Mouse (Mus musculus): ENCODE data around the gene Krba1. TPM values are rescaled to one million over a fixed set of nuclear protein-coding genes. Genes with fewer than 3 reads are reported as not detected.

Gene Krba1
- polyA plus RNA-seq, 1 experiment = 2.7 TPM

DNA sequence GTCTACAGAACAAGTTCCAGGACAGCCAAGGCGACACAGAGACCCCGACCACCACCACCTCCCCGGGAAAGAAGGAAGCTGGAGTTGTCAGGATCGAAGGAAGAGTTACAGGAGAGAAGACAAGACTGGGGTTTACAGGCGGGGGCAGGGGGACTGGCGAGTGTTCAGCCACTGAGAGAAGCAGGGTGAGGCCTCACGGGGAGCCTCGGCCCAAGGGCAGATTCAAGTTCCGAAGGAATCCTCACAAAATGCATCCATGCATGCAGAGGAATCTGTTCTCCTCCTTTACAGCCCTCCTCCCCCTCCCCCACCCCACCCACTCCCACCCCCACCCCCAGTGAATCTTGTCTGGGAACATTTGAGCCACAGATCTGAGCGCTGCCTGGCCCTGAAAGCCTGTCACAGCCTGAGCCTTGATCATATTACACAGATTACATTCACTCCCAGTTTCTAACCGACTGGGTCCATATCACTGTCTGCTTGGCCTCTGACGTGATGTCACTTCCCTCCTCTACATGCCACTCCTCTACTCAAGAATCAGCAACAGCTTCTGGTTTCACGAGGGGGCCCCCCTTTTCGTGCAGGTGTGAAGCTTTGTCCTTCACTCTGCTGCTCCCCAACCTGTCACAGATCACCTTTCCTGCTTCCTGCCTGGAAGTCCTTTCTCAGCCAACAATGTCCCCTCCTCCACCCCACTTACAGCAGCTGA, 45.1 kb downstream of the Krba1 start:
- H3K79me3 ChIP-seq (ENCODE audit: low read depth) = no peaks in the 10 kb centered on the region
- H3K36me3 ChIP-seq (ENCODE audit: control insufficient read depth, insufficient read depth) = no peaks in the 10 kb centered on the region
- no peak overlapping the region for H3ac ChIP-seq (ENCODE audit: control insufficient read depth, insufficient read length, low read depth)
- TF ChIP-seq USF1 (IDR thresholded peaks at IDR 0.05; ENCODE audit: low read depth) (no peak), MYOD1 (IDR thresholded peaks at IDR 0.05; ENCODE audit: control insufficient read depth, insufficient read length, low read depth) (no peak), MYOG (IDR thresholded peaks at IDR 0.05; ENCODE audit: control insufficient read depth, extremely low read depth, insufficient read length) (no peak), MAX (IDR thresholded peaks at IDR 0.05) (no peak), CTCF (IDR thresholded peaks at IDR 0.05; ENCODE audit: control insufficient read depth, insufficient read depth, insufficient read length) (no peak), CEBPB (IDR thresholded peaks at IDR 0.05; ENCODE audit: low read depth) (no peak), FOSL1 (IDR thresholded peaks at IDR 0.05; ENCODE audit: insufficient read depth, low read length, poor library complexity, severe bottlenecking) (no peak)
- no peak overlapping the region for H3K4me3 ChIP-seq (ENCODE audit: insufficient read depth, poor library complexity, severe bottlenecking)
- no peaks in the 10 kb centered on the region for H3K79me2 ChIP-seq (ENCODE audit: control insufficient read depth, insufficient read depth)
- no peaks in the 10 kb centered on the region for H3K27me3 ChIP-seq (ENCODE audit: control insufficient read depth, insufficient read depth, insufficient read length)

GRCm38 (mm10) chr6:48443592-48444309, 48.4 kb downstream of the Krba1 start:
- H3K4me3 ChIP-seq (ENCODE audit: insufficient read depth, poor library complexity, severe bottlenecking) = peak overlapping the region; percentile 11
- no peaks in the 10 kb centered on the region for H3K79me2 ChIP-seq (ENCODE audit: control insufficient read depth, insufficient read depth)
- no peaks in the 10 kb centered on the region for H3K36me3 ChIP-seq (ENCODE audit: control insufficient read depth, insufficient read depth)
- no peak for TF ChIP-seq MAX (IDR thresholded peaks at IDR 0.05)
- no peak for TF ChIP-seq CTCF (IDR thresholded peaks at IDR 0.05; ENCODE audit: control insufficient read depth, insufficient read depth, insufficient read length)
- TF ChIP-seq MYOG (IDR thresholded peaks at IDR 0.05; ENCODE audit: control insufficient read depth, extremely low read depth, insufficient read length) = no peak
- no peak for TF ChIP-seq FOSL1 (IDR thresholded peaks at IDR 0.05; ENCODE audit: insufficient read depth, low read length, poor library complexity, severe bottlenecking)
- no peak for TF ChIP-seq CEBPB (IDR thresholded peaks at IDR 0.05; ENCODE audit: low read depth)
- no peak for TF ChIP-seq USF1 (IDR thresholded peaks at IDR 0.05; ENCODE audit: low read depth)
- no peak for TF ChIP-seq MYOD1 (IDR thresholded peaks at IDR 0.05; ENCODE audit: control insufficient read depth, insufficient read length, low read depth)
- H3K27me3 ChIP-seq (ENCODE audit: control insufficient read depth, insufficient read depth, insufficient read length) = no peaks in the 10 kb centered on the region
- no peaks in the 10 kb centered on the region for H3K79me3 ChIP-seq (ENCODE audit: low read depth)
- peak overlapping the region; percentile 48 for H3ac ChIP-seq (ENCODE audit: control insufficient read depth, insufficient read length, low read depth)

DNA sequence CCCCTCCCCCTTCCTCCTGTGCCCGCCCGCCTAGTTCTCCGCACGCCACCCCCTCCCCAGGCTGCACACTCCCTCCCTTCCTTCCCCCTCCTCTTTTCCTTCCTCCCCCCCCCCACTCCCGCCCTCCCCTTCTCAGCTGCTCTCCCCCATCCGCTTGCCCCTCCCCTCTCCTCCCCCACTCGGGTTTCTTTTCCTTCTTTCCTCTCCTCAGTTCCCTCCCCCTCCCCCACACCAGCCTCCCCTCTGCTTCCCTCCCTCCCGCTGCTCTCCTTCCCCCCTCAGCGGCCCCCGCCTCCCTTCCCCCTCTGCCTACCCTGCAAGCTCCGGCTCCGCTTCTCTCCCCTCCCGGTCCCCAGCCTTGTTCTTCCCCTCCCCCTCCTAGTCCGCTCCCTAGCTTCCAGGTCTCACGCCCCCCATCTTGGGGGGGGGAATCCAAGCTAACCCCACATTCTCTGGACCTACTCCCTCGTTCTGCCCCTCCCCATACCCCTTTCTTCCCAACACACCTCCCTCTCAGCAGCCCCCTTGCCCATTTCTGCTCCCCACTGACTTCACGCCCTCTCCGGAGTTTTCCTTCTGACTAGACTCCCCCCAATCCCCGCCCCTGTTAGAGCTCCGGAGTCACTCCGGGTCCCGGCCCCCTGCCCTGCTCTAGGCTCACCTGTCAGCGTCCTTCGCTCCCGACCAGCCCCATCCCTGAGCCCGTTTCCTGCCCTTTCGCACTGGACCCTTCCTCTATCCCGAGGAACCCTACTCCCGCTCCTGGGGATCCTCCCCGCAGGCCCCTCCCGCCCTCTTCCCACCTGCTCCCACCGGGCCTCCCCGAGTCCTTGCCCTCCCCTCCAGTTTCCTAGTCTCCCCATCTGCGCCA, 49.2 kb downstream of the Krba1 start:
- no peaks in the 10 kb centered on the region for H3K79me2 ChIP-seq (ENCODE audit: control insufficient read depth, insufficient read depth)
- peak overlapping the region; percentile 14 for H3K4me3 ChIP-seq (ENCODE audit: insufficient read depth, poor library complexity, severe bottlenecking)
- no peaks in the 10 kb centered on the region for H3K79me3 ChIP-seq (ENCODE audit: low read depth)
- H3K27me3 ChIP-seq (ENCODE audit: control insufficient read depth, insufficient read depth, insufficient read length) = peaks cover 4% of the 10 kb centered on the region
- TF ChIP-seq MYOG (IDR thresholded peaks at IDR 0.05; ENCODE audit: control insufficient read depth, extremely low read depth, insufficient read length) (no peak), MYOD1 (IDR thresholded peaks at IDR 0.05; ENCODE audit: control insufficient read depth, insufficient read length, low read depth) (no peak), CTCF (IDR thresholded peaks at IDR 0.05; ENCODE audit: control insufficient read depth, insufficient read depth, insufficient read length) (no peak), MAX (IDR thresholded peaks at IDR 0.05) (no peak), CEBPB (IDR thresholded peaks at IDR 0.05; ENCODE audit: low read depth) (no peak), USF1 (IDR thresholded peaks at IDR 0.05; ENCODE audit: low read depth) (no peak), FOSL1 (IDR thresholded peaks at IDR 0.05; ENCODE audit: insufficient read depth, low read length, poor library complexity, severe bottlenecking) (no peak)
- peak overlapping the region; percentile 48 for H3ac ChIP-seq (ENCODE audit: control insufficient read depth, insufficient read length, low read depth)
- H3K36me3 ChIP-seq (ENCODE audit: control insufficient read depth, insufficient read depth) = no peaks in the 10 kb centered on the region

- Histone ChIP-seq H3K36me3 (ENCODE audit: control insufficient read depth, insufficient read depth) (no peaks in the 10 kb centered on the region), H3ac (ENCODE audit: control insufficient read depth, insufficient read length, low read depth) (peak within 1 kb of the TSS; percentile 7), H3K79me3 (ENCODE audit: low read depth) (no peaks in the 10 kb centered on the region), H3K4me3 (ENCODE audit: insufficient read depth, poor library complexity, severe bottlenecking) (peak within 1 kb of the TSS; percentile 14), H3K27me3 (ENCODE audit: control insufficient read depth, insufficient read depth, insufficient read length) (peaks cover 6% of the 10 kb centered on the region), H3K79me2 (ENCODE audit: control insufficient read depth, insufficient read depth) (no peaks in the 10 kb centered on the region)
- no peak for TF ChIP-seq MYOG (IDR thresholded peaks at IDR 0.05; ENCODE audit: control insufficient read depth, extremely low read depth, insufficient read length)
- no peak for TF ChIP-seq MYOD1 (IDR thresholded peaks at IDR 0.05; ENCODE audit: control insufficient read depth, insufficient read length, low read depth)
- TF ChIP-seq CEBPB (IDR thresholded peaks at IDR 0.05; ENCODE audit: low read depth) = no peak
- TF ChIP-seq MAX (IDR thresholded peaks at IDR 0.05) = no peak
- no peak for TF ChIP-seq FOSL1 (IDR thresholded peaks at IDR 0.05; ENCODE audit: insufficient read depth, low read length, poor library complexity, severe bottlenecking)
- TF ChIP-seq CTCF (IDR thresholded peaks at IDR 0.05; ENCODE audit: control insufficient read depth, insufficient read depth, insufficient read length) = no peak
- TF ChIP-seq USF1 (IDR thresholded peaks at IDR 0.05; ENCODE audit: low read depth) = no peak
These were observed 50.1 kb downstream of the Krba1 start, which contains the start of gene Zfp467 for GRCm38 (mm10) chr6:48445181-48446101. TSS of gene Zfp467 (minus strand) at chr6:48445825.
